Mouse (Mus musculus) frontal cortex, adult (tissue): Measurements from ENCODE around the gene Brinp3.
A peak's percentile ranks its signal among the peaks of the same experiment; 100 is the strongest.

ENCODE experiments used
- ATAC-seq: cut with Nextera tagmentation; 2 replicates; pipeline ENCODE4 v1.9.2; 2017; ENCODE audit warnings: mild to moderate bottlenecking, moderate library complexity, mixed read lengths; ENCODE audit not compliant: low TSS enrichment

The Brinp3 gene

DNA sequence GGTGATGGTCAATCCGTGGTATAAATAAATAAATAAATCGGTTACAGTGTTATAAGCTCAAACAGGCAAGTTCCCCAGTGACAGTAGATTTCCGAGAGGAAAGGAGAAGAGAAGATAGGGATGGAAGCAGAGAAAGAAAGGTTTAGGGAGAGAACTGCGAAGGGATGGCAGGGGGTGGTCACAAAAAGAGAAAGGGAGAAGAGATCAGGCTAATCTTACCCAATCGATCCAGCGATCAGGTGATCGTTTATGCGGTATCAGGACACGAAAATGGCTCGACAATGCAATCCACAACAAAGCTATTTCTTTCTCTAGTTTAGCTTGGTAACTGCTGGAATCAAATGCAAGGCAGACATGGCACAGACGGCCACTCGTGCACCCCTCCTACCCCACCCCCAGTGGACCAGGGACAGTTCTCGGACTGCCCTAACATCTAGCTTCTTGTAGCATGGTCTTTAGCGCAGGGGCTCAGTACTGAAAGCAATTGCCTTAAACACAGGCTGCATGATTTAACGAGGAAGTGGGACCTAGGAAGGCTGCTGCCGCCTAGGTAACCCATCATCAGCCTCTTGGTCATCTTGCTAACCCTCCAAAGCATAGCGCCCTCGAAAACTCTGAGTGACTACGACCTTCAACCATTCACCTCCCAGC lies at the start of gene Brinp3:
Gene Brinp3 (plus strand): TSS at position 80 of the 651 bp plus-strand sequence.
- peak; percentile 17 for ATAC-seq

DNA sequence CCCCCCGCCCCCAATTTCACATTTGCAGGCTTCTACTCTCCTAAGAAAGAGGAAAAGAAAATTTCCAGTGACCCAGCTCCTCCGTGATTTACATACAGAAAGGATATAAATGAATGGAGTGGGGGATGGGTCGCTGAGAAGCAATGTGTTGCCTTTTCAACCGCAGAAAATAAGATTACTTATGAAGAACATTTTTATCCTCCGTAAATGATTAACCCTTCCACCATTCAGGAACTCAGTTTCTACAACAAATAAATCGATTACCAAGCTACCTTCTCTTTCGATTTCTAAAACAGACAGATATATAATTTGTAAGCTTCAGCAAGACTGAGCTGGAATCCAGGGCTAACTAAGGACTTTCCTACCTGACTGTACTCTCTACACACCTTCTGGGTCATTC lies 339 bp upstream of the Brinp3 start:
- no peak for ATAC-seq

DNA sequence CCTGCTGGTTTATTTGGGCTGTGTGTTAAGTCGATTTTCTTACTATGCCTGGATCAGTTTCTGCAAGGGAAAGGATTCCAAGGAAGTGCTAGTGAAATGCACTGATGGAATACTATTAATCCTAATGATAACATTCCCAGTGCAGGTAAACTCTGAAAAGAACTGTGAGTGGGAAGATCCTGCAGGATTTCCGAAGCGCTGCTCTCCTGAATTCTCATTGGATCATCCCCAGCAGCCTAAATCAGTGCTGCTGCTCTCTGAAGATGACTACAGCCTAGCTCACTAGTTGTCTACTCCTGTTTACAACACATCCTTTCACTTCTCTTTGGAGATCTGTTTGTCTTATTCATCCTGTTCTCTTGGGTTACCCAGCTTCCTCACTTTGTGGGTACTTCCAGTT lies 826 bp downstream of the Brinp3 start:
- peak; percentile 39 for ATAC-seq

DNA sequence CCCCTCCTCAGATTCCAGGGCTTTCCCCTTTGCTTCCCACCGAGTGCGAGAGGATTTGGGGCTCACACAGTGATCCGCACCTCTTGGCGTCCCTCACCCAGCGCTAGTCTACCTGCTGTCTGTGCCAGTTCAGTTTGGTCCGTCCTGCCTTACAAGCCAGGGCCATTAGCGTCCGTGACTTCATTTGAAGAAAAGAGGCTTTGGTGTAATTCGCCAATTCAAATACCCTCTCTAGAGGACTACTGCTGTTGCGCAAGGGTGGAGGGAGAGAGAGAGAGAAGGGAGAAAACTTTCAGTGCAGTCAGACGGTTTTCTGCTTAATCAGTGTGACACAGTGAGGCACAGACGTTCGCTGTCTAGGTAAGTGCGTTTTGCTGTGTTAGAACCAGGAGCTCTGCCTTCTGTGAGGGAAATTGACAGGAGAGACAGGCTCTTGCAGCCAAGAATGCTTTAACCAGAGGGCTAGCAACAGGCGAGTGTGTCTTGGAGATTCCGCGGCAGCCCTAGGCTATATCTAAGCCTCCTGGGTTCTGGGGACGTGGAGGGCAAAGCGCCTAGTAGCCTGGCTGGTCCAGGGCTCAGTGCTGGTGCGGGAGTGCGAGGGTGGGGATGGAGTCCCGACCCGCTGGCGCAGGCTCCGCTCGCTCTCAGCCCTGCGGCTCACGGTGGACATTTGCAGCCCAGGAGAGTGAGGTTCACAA lies 3.0 kb downstream of the Brinp3 start:
- ATAC-seq, result peak; percentile 48

DNA sequence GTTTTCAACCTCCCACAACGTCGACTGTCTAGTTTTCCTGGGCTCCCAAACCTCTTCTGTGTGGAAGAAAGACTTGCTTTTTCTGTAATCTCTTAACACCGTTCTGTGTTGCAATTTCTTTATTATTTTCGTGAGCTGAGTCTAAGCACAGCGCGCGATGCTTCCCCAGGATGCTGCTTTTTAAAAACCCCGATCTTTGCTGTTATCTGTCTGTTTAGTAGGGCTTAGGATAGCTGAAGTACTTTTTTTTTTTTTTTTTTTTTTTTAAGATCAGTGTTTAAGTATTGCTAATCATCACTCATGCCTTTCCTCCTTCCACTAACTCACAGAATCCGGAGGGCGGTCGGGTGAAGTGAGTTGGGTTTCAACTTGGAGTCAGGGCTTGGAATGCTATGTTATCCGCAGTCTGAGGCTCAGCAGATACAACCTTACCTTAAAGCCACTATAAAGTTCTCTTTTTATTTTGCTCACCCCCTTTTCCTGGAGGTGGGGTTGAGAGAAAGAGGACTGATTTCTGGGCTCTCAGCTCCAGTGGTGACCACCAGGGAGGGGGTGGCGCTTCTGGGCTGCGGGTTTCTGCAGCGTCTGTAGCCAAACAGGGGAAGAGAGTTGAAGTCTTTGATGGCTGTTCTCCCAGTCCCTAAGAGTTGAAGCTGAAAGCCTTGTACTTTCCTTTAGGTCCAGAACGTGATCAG lies 3.7 kb downstream of the Brinp3 start:
- peak; percentile 36 for ATAC-seq

DNA sequence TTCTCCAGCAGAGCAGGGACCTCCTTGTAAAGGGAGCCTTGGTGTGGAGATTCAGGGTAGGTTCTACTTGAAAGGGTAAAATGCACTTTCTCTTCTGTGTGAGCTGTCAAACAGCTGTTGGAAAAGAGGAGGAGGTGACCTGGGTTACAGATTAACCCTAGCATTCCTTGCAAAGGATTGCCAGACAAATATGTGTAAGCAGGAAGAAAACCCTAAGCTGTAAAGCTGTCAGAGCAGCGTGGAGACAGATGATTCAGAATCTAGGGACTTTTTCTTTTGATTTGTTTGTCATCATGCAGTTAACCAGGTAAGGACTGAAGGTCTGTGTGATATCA lies 4.2 kb downstream of the Brinp3 start:
- 0 out of 2 replicates have a peak, but pooled peaks have one; percentile 0 for ATAC-seq

DNA sequence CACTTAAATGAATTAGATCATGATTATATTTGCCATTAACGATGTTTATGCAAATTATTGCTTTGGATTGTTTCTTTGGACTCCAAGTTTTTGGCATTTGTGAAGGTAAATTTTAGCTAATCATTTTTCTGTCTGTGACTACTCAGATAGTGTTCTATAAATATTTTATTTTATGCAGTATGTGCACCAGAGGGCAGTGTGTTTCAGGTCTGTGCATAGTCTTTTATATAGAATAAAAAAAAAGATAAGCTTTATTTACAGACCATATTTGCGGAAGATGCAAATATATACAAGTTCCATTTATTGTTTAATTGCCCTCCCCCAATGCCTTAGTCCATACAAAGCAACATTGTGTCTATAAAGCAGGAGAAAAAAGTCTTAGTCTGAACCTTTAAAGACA lies 20.8 kb downstream of the Brinp3 start:
- no peak; the same call in 1 of the 2 replicates for ATAC-seq

DNA sequence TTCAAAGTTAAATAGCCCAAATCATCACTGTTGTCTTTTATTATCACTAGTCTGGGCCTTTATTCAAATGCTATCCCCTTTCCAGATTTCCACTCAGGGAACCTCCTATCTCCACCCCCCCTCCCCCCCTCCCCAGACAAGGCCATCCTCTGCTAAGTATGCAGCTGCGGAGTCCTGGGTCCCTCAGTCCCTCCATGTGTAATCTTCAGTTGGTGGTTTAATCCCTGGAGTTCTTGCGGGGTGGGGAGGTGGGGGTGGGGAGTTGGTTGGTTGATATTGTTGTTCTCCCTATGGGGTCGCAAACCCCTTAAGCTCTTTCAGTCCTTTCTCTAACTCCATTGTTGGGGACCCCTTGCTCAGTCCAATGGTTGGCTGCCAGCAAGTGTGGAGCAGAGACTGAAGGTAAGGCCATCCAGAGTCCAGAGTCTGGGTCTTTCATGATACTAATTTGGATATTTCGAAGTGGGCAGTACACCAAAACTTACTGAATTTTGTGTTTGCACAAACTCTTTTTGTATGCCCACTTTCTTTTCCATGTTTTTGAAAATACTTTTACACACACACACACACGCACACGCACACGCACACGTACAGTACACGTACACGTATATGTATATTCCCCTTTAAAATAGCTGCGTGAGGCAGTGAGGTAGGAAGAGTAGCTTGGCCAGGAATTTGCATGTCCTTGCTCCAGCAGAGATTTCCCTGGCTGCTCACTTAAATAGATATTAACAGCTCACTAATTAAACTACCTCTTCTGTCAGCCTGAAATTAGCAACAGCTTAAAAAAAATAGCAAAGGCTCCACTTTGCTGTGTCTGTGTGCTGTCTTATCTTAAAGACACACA lies 29.4 kb downstream of the Brinp3 start:
- ATAC-seq, result no peak

DNA sequence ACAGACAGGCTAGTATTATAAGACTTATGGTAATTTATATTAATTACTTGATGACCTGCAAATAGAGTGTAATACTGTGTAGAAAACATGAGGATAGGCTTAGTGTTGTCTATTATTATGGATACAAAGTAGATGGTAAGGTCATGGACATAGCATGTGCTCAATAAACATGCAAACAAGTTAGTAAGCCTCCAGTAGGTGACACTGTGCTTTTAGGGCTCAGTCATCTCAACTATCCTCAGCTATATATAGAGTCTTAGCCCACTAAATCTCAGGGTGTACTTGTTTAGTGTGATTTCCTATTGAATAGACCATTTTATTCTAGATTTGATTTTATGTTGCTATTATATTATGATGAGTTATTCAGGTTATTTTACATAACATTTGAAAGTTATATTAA lies 34.0 kb downstream of the Brinp3 start:
- no peak for ATAC-seq

DNA sequence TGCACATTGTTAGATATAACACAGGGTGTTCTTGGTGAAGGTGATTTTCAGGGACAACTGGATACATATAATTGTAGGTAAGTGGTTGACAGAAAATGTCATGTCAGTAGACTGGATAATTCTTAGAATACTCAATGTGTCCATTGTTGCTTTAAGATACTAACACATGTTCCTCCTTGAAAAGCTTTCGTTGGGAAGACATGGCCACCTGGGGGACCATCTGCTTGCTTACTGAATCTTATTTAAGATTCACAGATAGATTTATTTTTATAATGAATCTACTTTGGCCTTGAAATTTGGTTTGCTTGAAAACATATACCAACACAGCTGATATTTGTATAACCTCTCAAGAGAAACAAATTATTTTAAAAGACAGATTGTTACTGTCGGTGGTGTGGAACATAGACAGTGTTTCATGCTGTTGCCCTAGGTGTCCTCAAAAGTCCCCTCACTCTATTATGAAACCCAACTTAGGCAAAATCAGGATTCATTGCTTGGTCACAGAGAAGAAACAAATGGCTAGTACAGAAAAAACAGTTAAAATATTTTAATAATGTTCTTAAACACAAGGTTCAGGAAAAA lies 52.4 kb downstream of the Brinp3 start:
- peak; percentile 72 for ATAC-seq

DNA sequence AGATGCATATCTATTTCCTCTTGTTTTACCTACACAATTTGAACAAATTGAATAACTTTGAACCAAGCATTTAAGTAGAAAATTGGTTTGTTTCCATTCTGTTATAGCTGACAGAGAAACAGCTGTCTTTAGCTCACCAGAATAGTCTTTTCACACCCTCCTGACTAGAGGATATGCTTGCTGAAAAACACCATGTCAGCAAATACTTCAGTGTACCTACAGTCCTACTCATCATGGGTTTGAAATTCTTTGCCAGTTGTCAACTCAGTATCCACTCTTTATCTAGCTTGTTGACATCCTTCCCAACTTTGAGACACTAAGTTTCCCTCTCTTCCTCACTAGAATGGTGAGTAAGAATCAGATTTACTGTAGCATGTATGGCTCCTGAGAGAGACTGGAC lies 62.4 kb downstream of the Brinp3 start:
- ATAC-seq, result peak; percentile 85

DNA sequence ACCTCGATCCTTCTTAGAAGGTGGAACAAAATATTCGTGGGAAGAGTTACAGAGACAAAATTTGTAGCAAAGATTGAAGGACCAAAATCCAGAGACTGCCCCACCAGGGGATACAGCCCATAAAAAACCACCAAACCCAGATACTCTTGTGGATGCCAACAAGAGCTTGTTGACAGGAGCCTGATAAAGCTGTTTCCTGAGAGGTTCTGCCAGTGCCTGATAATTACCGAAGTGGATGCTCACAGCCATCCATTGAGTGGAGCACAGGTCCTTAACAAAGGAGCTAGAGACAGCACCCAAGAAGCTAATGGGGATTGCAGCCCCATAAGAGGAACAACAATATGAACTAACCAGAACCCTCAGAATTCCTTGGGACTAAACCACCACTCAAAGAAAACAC lies 67.6 kb downstream of the Brinp3 start:
- ATAC-seq, result no peak

DNA sequence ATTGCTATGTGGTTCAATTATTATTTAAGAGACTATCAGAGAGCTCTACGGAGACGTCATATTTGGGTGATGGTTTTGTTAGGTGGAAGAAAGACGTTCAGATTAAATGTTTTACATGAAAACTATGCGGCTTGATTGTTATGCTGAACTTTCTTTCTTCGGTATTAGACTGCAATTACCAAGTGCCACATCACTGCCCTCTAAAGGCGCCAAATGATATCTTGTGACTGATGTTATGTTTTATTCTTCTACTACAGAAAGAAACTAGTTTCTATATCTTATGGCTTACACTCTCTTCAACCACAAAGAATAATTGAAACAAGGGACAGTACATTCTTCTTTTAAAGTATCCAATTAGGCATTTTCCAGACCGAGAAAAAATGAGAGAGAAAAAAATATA lies 89.6 kb downstream of the Brinp3 start:
- ATAC-seq, result peak; percentile 55; the same call in 1 of the 2 replicates

DNA sequence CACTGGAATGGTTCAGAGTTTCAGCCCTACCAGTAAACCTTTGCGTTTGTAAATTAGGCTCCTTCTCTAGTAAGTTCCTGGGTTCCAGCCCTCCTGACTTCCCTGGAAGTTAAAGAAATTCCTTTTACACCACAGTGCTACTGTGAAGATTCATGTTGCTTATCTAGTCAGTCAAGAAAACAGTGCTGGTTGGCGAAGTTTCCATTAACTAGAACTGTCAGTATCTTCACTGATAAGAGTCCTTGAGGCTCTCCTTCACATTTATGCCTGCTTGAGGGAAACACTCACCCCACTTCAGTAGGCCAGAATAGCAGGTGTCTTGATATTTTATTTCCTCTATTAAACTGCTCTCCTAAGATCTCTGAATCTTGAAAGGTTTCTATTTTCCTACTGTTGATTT lies 138.3 kb downstream of the Brinp3 start:
- ATAC-seq, result no peak

DNA sequence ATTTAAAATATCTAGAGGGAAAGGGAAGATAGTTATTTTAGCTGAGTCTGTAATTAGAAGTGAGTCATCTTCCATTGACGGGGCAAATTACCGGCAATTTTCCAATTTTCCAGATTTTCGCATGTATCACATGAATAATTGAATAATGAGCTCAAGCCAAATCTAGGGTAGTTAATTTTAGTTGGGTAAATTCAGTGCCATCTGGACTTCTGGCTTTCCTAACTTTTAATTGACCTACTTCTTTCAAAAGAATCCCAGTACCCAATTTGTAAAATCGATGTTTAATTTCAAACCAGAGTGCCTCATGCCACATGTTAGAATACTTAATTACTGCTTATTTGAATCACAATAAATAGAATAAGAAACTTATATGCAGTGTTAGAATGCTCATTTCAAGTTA lies 162.7 kb downstream of the Brinp3 start:
- ATAC-seq, result no peak

DNA sequence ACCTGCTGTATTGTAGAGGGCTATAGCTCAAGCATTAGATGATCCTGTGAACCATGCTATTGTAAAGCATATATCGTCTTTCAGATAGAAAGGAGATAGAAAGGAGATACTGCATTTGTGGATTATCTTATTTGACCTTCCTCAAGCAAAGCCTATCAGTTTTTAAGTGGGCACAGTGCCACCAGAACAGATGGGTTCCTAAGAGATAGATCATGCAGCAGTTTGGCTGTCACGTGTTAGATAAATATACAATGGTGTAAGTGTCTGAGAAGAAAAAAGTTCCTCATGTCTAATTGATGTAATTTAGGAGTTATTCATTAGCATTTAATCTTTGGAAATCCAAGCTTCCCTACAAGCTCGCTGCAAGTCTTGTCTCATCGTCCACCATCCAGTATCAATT lies 206.2 kb downstream of the Brinp3 start:
- no peak for ATAC-seq

DNA sequence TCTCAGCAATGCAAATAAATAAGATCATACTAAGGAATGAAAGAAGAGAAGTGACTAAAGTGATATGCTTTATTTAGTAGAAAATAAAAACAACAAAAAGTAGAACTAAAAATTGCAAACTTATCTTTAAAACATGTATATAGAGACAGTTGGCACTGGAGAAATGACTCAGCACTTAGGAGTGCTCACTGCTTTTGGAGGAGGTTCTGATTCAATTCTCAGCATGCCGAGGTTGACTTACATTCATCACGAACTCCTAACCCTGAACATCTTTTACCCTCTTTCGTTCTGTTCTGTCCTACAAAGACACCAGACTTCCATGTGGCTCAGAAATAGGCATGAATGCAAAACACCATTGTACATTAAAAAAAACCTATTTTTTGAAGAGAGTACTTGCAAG lies 225.0 kb downstream of the Brinp3 start:
- peak; percentile 91 for ATAC-seq

DNA sequence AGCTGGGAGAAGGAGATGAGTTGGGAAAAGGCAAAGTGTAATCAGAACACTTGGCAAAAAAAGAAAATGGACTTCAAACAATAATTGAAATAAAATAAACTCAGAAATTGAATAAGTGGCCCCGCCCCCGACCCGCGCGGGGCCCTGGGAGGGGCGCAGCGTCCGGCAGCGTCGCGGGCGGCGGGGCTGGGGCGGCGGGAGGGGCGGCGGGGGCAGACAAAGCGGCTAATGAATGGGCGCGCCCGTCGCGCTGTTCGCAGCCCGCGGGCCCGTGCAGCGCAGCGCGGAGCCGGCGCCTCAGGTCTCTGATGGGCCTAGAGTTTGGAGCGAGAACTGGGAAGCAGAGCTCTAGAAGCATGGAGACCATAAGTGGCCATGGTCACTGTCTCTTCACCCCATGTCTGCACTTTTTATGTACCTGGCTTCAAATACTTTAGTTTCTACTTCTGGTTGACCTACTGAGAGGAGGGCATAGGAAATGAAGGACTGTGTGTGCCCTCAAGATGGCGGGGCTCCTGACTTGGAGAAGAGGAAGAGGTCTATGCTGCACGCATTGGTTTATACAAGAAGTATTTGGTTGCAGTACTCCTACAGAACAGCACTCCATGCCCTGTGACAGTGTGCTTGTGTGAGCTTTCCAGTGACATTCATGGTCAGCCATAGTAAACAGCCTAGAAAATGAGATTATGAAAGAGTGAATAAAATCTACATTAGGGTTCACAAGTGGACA lies 230.4 kb downstream of the Brinp3 start:
- peak; percentile 70 for ATAC-seq

DNA sequence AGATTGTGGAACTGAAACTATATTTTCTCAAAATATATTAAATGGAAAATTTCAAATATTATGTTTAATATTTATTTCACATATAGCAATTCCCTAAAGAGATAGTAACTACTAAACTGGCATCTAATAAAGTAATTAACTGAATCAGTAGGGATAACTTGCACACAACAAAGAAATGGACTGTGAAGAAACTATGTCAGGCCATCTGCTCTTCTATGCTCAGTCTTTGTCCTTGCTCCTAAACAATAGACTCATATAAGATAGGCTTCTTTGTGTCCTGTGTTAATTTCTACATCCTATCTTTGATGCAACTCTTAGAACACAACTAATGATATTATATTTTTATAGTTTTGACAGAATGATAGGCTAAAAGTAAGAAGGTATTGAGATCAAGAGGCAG lies 256.5 kb downstream of the Brinp3 start:
- ATAC-seq, result no peak

DNA sequence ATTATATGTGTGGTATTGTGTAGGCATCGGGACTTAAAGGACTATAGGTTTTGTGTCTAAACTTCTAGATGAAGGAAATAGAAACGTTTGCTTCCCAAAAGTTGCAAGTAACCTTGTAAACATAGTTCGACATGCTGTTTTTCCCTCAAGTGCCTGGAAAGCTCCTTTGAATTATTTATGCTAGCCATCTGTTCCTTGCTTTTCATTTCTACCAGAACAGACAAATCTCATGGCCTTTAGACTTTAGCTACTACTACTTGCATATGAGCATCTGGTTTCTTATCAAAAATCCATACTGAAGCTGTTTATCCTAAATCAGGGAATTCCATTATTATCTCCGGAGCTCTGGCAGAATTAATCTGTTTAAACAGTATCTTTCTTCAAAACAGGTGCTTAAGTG lies 288.7 kb downstream of the Brinp3 start:
- peak; percentile 57; the same call in 1 of the 2 replicates for ATAC-seq

DNA sequence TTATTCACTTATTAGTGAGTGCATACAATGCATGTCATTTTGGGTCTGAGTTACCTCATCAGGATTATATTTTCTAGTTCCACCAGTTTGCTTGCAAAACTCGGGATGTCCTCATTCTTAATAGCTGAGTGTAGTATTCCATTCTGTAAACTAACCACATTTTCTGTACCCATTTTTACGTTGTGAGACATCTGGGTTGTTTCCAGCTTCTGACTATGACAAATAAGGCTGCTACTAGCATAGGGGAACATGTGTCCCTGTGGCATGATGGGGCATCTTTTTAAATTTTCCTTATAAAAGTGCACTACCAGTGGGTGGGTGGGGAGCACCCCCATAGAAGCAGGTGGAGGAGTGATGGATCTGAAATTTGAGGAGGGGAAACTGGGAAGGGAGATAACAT lies 292.7 kb downstream of the Brinp3 start:
- ATAC-seq, result no peak
